8 mouse cellular contexts compared by ENCODE assay signal in genomic region chr1:167392687-167393086, GRCm38 (mm10). TPM values are rescaled to one million over a fixed set of nuclear protein-coding genes. Genes with fewer than 3 reads are reported as not detected.
DNase-seq lines count a peak whose midpoint lies in the region; ATAC-seq and TF ChIP-seq lines count a peak whose summit lies in the region.

No protein-coding gene starts in this region.

- no peaks in the 10 kb centered on the region for H3K36me3 ChIP-seq in E14TG2a.4 (ENCODE audit: insufficient read depth, low read length)
- no peaks in the 10 kb centered on the region for H3K36me3 ChIP-seq in heart, embryonic 14.5 days (ENCODE audit: control insufficient read depth, insufficient read depth, low read length)
- H3K36me3 ChIP-seq in limb, embryonic 13.5 days, result no peaks in the 10 kb centered on the region
- H3K36me3 ChIP-seq in neural tube, embryonic 15.5 days, result no peaks in the 10 kb centered on the region

- H3K4me1 ChIP-seq in E14TG2a.4 (replicated peaks; ENCODE audit: low read depth, low read length), result peaks cover 19% of the 10 kb centered on the region
- peaks cover 4 to 5% of the 10 kb centered on the region in 2 experiments; a peak in 2 of 4 replicates for H3K4me1 ChIP-seq in heart, embryonic 14.5 days (ENCODE audit: control insufficient read depth in 2 of 2, insufficient read depth in 2 of 2, low read length in 2 of 2)
- peaks cover 14% of the 10 kb centered on the region for H3K4me1 ChIP-seq in limb, embryonic 13.5 days
- H3K4me1 ChIP-seq in neural tube, embryonic 15.5 days, result peaks cover 15% of the 10 kb centered on the region

- WGBS in heart, embryonic 14.5 days, result 9% methylated on average over 8 of the region's 8 CpGs
- 11% methylated on average over 8 of the region's 8 CpGs for WGBS in limb, embryonic 13.5 days
- 10% methylated on average over 8 of the region's 8 CpGs for WGBS in neural tube, embryonic 15.5 days

- H3K9me3 ChIP-seq in E14TG2a.4 (ENCODE audit: low read length), result no peaks in the 10 kb centered on the region
- H3K9me3 ChIP-seq in heart, embryonic 14.5 days (ENCODE audit: control insufficient read depth, low read length), result no peaks in the 10 kb centered on the region
- H3K9me3 ChIP-seq in limb, embryonic 13.5 days, result no peaks in the 10 kb centered on the region
- no peaks in the 10 kb centered on the region for H3K9me3 ChIP-seq in neural tube, embryonic 15.5 days (replicated peaks)

- H3K4me2 ChIP-seq in heart, embryonic 14.5 days (ENCODE audit: low read length), result peak overlapping the region; percentile 87
- H3K4me2 ChIP-seq in limb, embryonic 13.5 days (replicated peaks), result peak overlapping the region; percentile 88
- H3K4me2 ChIP-seq in neural tube, embryonic 15.5 days, result peak overlapping the region; percentile 90

- DNase-seq in heart, adult 11 months, result peak; percentile 92
- DNase-seq in heart, postnatal 4 days, result no peak
- peak; percentile 73 for DNase-seq in cerebellum, adult 9-11 months
- DNase-seq in gastrocnemius, postnatal 10 days, result no peak

- H3K27ac ChIP-seq in heart, embryonic 14.5 days (replicated peaks in 1 of 2; ENCODE audit: control insufficient read depth in 1 of 2, insufficient read depth in 1 of 2, low read depth in 2 of 2, low read length in 2 of 2), result peak overlapping the region; percentile 58 to 85
- no peak overlapping the region for H3K27ac ChIP-seq in limb, embryonic 13.5 days
- peak overlapping the region; percentile 74 for H3K27ac ChIP-seq in neural tube, embryonic 15.5 days (replicated peaks)

- peaks cover 24% of the 10 kb centered on the region; the same call in 1 of the 2 replicates for H3K27me3 ChIP-seq in E14TG2a.4 (ENCODE audit: insufficient read depth, low read length)
- H3K27me3 ChIP-seq in heart, embryonic 14.5 days (ENCODE audit: control insufficient read depth, insufficient read depth, low read length), result no peaks in the 10 kb centered on the region
- H3K27me3 ChIP-seq in limb, embryonic 13.5 days, result peaks cover 32% of the 10 kb centered on the region
- peaks cover 14% of the 10 kb centered on the region; the same call in 1 of the 2 replicates for H3K27me3 ChIP-seq in neural tube, embryonic 15.5 days (replicated peaks)

- TF ChIP-seq CTCF in E14TG2a.4 (conservative IDR thresholded peaks at IDR 0.05; ENCODE audit: low read length), result no peak

- no peak for ATAC-seq in heart, embryonic 14.5 days (ENCODE audit: insufficient number of reproducible peaks, insufficient read depth, low FRiP score, low read depth)
- ATAC-seq in limb, embryonic 13.5 days (ENCODE audit: low FRiP score, low read depth), result no peak
- no peak for ATAC-seq in neural tube, embryonic 15.5 days (ENCODE audit: low FRiP score)

- H3K9ac ChIP-seq in heart, embryonic 14.5 days (ENCODE audit: low read length), result peak overlapping the region; percentile 81
- H3K9ac ChIP-seq in limb, embryonic 13.5 days, result peak overlapping the region; percentile 84
- peak overlapping the region; percentile 58 for H3K9ac ChIP-seq in neural tube, embryonic 15.5 days (replicated peaks)

- peak overlapping the region; percentile 89 for H3K4me3 ChIP-seq in E14TG2a.4 (replicated peaks; ENCODE audit: low read length)
- peak overlapping the region; percentile 62 to 74 for H3K4me3 ChIP-seq in heart, embryonic 14.5 days (ENCODE audit: control insufficient read depth in 1 of 2, insufficient read depth in 1 of 2, low read depth in 1 of 2, low read length in 2 of 2)
- H3K4me3 ChIP-seq in limb, embryonic 13.5 days, result peak overlapping the region; percentile 65
- H3K4me3 ChIP-seq in neural tube, embryonic 15.5 days (replicated peaks), result peak overlapping the region; percentile 60

RNA-seq across cellular contexts. Expression of gene Mgst3, which starts 1.0 kb away (rescaled TPM):
- total RNA-seq in heart, postnatal 4 days (2021), result 100 to 1,000 TPM; 142 to 157 TPM
- polyA plus RNA-seq in heart, embryonic 14.5 days (2014; fragmentation: Nextera tagmentation; extraction: Ambion mirVana), result 215 and 219 TPM in 2 replicates
- polyA plus RNA-seq in limb, embryonic 13.5 days (2015; fragmentation: Nextera tagmentation; extraction: Ambion mirVana), result 33.1 and 33.7 TPM in 2 replicates
- polyA plus RNA-seq in neural tube, embryonic 15.5 days (2015; fragmentation: Nextera tagmentation; extraction: Ambion mirVana), result 188 and 223 TPM in 2 replicates
- total RNA-seq in gastrocnemius, postnatal 10 days (2021), result 10 to 100 TPM; 25.3 to 27.2 TPM

RNA-seq across cellular contexts. Expression of gene Aldh9a1, which starts 42.9 kb away (rescaled TPM):
- total RNA-seq in heart, postnatal 4 days (2021), result 10 to 100 TPM; 32.4 to 37.0 TPM
- 26.5 and 28.1 TPM in 2 replicates for polyA plus RNA-seq in heart, embryonic 14.5 days (2014; fragmentation: Nextera tagmentation; extraction: Ambion mirVana)
- polyA plus RNA-seq in limb, embryonic 13.5 days (2015; fragmentation: Nextera tagmentation; extraction: Ambion mirVana), result 56.6 and 57.5 TPM in 2 replicates
- polyA plus RNA-seq in neural tube, embryonic 15.5 days (2015; fragmentation: Nextera tagmentation; extraction: Ambion mirVana), result 38.7 and 53.3 TPM in 2 replicates
- 10 to 100 TPM in 1 of 2 experiments, 1 to 10 TPM in 1; 6.7 to 10.3 TPM for total RNA-seq in gastrocnemius, postnatal 10 days (2021)

Comparison
In these comparisons a context has a peak if more than half of its experiments do, and no peak if none do; other contexts are left out.
1. DNase-seq: peak in heart, adult 11 months (single experiment) and cerebellum, adult 9-11 months (single experiment); none in heart, postnatal 4 days (single experiment) and gastrocnemius, postnatal 10 days (single experiment).
2. Peak in every context shown above with its lines, with median percentiles within 50 percentile points of each other: H3K4me3 ChIP-seq, H3K4me2 ChIP-seq and H3K9ac ChIP-seq.